Mouse (Mus musculus) retina, embryonic 14.5 days (tissue): ENCODE measurements around the gene Nav3.

ENCODE experiments used
- DNase-seq: peaks from one replicate; pipeline ENCODE4 v3.0.0-alpha.2; 2015; ENCODE audit warnings: low spot score

Gene Nav3

GRCm38 (mm10) chr10:110186242-110186641, 269.8 kb downstream of the Nav3 start:
- DNase-seq, result no peak

- no peak for DNase-seq
These were observed 280.1 kb downstream of the Nav3 start for GRCm38 (mm10) chr10:110175874-110176273.

GRCm38 (mm10) chr10:110169416-110169815, 286.6 kb downstream of the Nav3 start:
- no peak for DNase-seq

- no peak for DNase-seq
These were observed 287.1 kb downstream of the Nav3 start for GRCm38 (mm10) chr10:110168892-110169291.

- no peak for DNase-seq
These were observed 293.4 kb downstream of the Nav3 start for GRCm38 (mm10) chr10:110162596-110162995.

GRCm38 (mm10) chr10:110160894-110161293, 295.1 kb downstream of the Nav3 start:
- peak; percentile 16 for DNase-seq

GRCm38 (mm10) chr10:110159548-110159947, 296.5 kb downstream of the Nav3 start:
- no peak for DNase-seq

- DNase-seq, result no peak
These were observed 297.9 kb downstream of the Nav3 start for GRCm38 (mm10) chr10:110158122-110158521.

GRCm38 (mm10) chr10:110156412-110156811, 299.6 kb downstream of the Nav3 start:
- DNase-seq, result peak; percentile 16

GRCm38 (mm10) chr10:110155494-110155893, 300.5 kb downstream of the Nav3 start:
- DNase-seq, result no peak

GRCm38 (mm10) chr10:110154873-110155237, 301.1 kb downstream of the Nav3 start:
- no peak for DNase-seq

GRCm38 (mm10) chr10:110154001-110154872, 301.8 kb downstream of the Nav3 start:
- no peak for DNase-seq

GRCm38 (mm10) chr10:110120572-110120971, 335.4 kb downstream of the Nav3 start:
- DNase-seq, result no peak

GRCm38 (mm10) chr10:110117341-110117740, 338.7 kb downstream of the Nav3 start:
- no peak for DNase-seq

- DNase-seq, result no peak
These were observed 343.1 kb downstream of the Nav3 start for GRCm38 (mm10) chr10:110112669-110113458.

GRCm38 (mm10) chr10:110103255-110103654, 352.7 kb downstream of the Nav3 start:
- no peak for DNase-seq

- DNase-seq, result peak; percentile 68
These were observed 353.8 kb downstream of the Nav3 start for GRCm38 (mm10) chr10:110102231-110102630.

GRCm38 (mm10) chr10:110094433-110094832, 361.6 kb downstream of the Nav3 start:
- no peak for DNase-seq

- no peak for DNase-seq
These were observed 367.5 kb downstream of the Nav3 start for GRCm38 (mm10) chr10:110088444-110089061.

- no peak for DNase-seq
These were observed 370.1 kb downstream of the Nav3 start for GRCm38 (mm10) chr10:110085903-110086302.

GRCm38 (mm10) chr10:110085156-110085555, 370.8 kb downstream of the Nav3 start:
- peak; percentile 76 for DNase-seq

- no peak for DNase-seq
These were observed 379.4 kb downstream of the Nav3 start for GRCm38 (mm10) chr10:110076575-110076974.

- no peak for DNase-seq
These were observed 383.6 kb downstream of the Nav3 start for GRCm38 (mm10) chr10:110072355-110072754.
